Mouse (Mus musculus) kidney, adult 2 months (tissue): Measurements from ENCODE around the gene Gpr82. TPM values are rescaled to one million over a fixed set of nuclear protein-coding genes. Genes with fewer than 3 reads are reported as not detected.

Experiments
- DNase-seq: peaks from one replicate; pipeline ENCODE4 v3.0.0; 2021
- H3K27ac ChIP-seq: fragments of 200-500 bp; 2 replicates; pipeline ENCODE4 v1.5.1; 2012; ENCODE audit warnings: low read depth, low read length, control low read depth, inconsistent platforms; ENCODE audit not compliant: insufficient read depth
- H3K27me3 ChIP-seq: fragments of 200-500 bp; replicated peaks from 2 replicates; pipeline ENCODE4 v1.6.1; 2012; ENCODE audit warnings: mild to moderate bottlenecking, moderate library complexity, low read length, inconsistent platforms; ENCODE audit not compliant: control insufficient read depth, insufficient read depth
- H3K36me3 ChIP-seq: fragments of 200-500 bp; 2 replicates; pipeline ENCODE4 v1.6.1; 2012; ENCODE audit warnings: mild to moderate bottlenecking, moderate library complexity, low read length, inconsistent platforms; ENCODE audit not compliant: control insufficient read depth, insufficient read depth
- H3K4me1 ChIP-seq: fragments of 200-500 bp; 2 replicates; pipeline ENCODE4 v1.6.1; 2011; ENCODE audit warnings: low read length; ENCODE audit not compliant: control insufficient read depth, insufficient read depth
- H3K4me3 ChIP-seq: fragments of 200-500 bp; 2 replicates; pipeline ENCODE4 v1.5.1; 2011; ENCODE audit warnings: mild to moderate bottlenecking, low read depth, low read length, control low read depth; ENCODE audit not compliant: insufficient read depth
- CTCF ChIP-seq: fragments of 200-500 bp; conservative IDR thresholded peaks from 2 replicates; pipeline ENCODE4 v1.5.1; 2011; ENCODE audit warnings: low read depth, mild to moderate bottlenecking, control low read depth, low read length, moderate library complexity, mixed read lengths; ENCODE audit not compliant: insufficient read depth, insufficient read length
- POLR2A ChIP-seq: fragments of 200-500 bp; IDR thresholded peaks from one replicate; pipeline ENCODE4 v1.6.1; 2011; ENCODE audit warnings: low read depth, low read length, control low read depth
- WGBS: fragments of 180-500 bp; shearing (Covaris S2); methylation state at CpG from one replicate; pipeline ENCODE4 v1.1.7; 2018; 5-methylcytosine and 5-hydroxymethylcytosine counted together
- polyA plus RNA-seq: library from polyadenylated mRNA; depleted of rRNA; stranded (reverse); fragments of >200 nt; gene quantifications from 2 replicates; pipeline ENCODE4 v1.2.3, GENCODE M21; 2012; rRNA removed

Gene Gpr82
- not detected in 2 replicates for polyA plus RNA-seq

GRCm38 (mm10) chrX:13661063-13661462 lies at the start of gene Gpr82:
Gene Gpr82, plus strand, starts transcription at chrX:13661363.
- Histone ChIP-seq H3K27ac (no peak within 1 kb of the TSS), H3K27me3 (no peaks in the 10 kb centered on the region), H3K4me1 (no peaks in the 10 kb centered on the region), H3K36me3 (no peaks in the 10 kb centered on the region), H3K4me3 (no peak within 1 kb of the TSS)
- 85% methylated on average over 5 of the region's 5 CpGs for WGBS
- TF ChIP-seq POLR2A (no peak), CTCF (no peak)
- no peak for DNase-seq

GRCm38 (mm10) chrX:13612115-13612514 lies 49.0 kb upstream of the Gpr82 start:
- no peaks in the 10 kb centered on the region for H3K4me1 ChIP-seq
- TF ChIP-seq CTCF (no peak), POLR2A (no peak)
- no peak for DNase-seq
- WGBS: 76% methylated on average over 2 of the region's 2 CpGs
- no peak overlapping the region for H3K4me3 ChIP-seq
- no peaks in the 10 kb centered on the region for H3K27me3 ChIP-seq
- H3K36me3 ChIP-seq: no peaks in the 10 kb centered on the region
- no peak overlapping the region for H3K27ac ChIP-seq

- WGBS: 75% methylated on average over 1 of the region's 1 CpGs
- Histone ChIP-seq H3K4me1 (no peaks in the 10 kb centered on the region), H3K4me3 (no peak overlapping the region), H3K27me3 (no peaks in the 10 kb centered on the region), H3K36me3 (no peaks in the 10 kb centered on the region), H3K27ac (no peak overlapping the region)
- no peak for TF ChIP-seq POLR2A
- TF ChIP-seq CTCF: no peak
- no peak for DNase-seq
Measured at GRCm38 (mm10) chrX:13616726-13617125, 44.4 kb upstream of the Gpr82 start.

GRCm38 (mm10) chrX:13617294-13617693 lies 43.9 kb upstream of the Gpr82 start:
- Histone ChIP-seq H3K27ac (no peak overlapping the region), H3K4me1 (no peaks in the 10 kb centered on the region), H3K4me3 (no peak overlapping the region), H3K27me3 (no peaks in the 10 kb centered on the region), H3K36me3 (no peaks in the 10 kb centered on the region)
- no peak for TF ChIP-seq POLR2A
- TF ChIP-seq CTCF: no peak
- 100% methylated on average over 1 of the region's 1 CpGs for WGBS
- no peak for DNase-seq

GRCm38 (mm10) chrX:13618476-13618875 lies 42.7 kb upstream of the Gpr82 start:
- H3K27ac ChIP-seq: peak overlapping the region; percentile 16; the same call in 1 of the 2 replicates
- WGBS: 73% methylated on average over 4 of the region's 4 CpGs
- no peaks in the 10 kb centered on the region for H3K36me3 ChIP-seq
- peak; percentile 38 for DNase-seq
- H3K4me3 ChIP-seq: no peak overlapping the region
- H3K27me3 ChIP-seq: no peaks in the 10 kb centered on the region
- TF ChIP-seq CTCF (no peak), POLR2A (no peak)
- no peaks in the 10 kb centered on the region for H3K4me1 ChIP-seq

GRCm38 (mm10) chrX:13621473-13621872 lies 39.7 kb upstream of the Gpr82 start:
- no peak overlapping the region for H3K27ac ChIP-seq
- no peaks in the 10 kb centered on the region for H3K4me1 ChIP-seq
- DNase-seq: peak; percentile 49
- TF ChIP-seq POLR2A (no peak), CTCF (no peak)
- 58% methylated on average over 4 of the region's 4 CpGs for WGBS
- no peaks in the 10 kb centered on the region for H3K36me3 ChIP-seq
- no peak overlapping the region for H3K4me3 ChIP-seq
- no peaks in the 10 kb centered on the region for H3K27me3 ChIP-seq

GRCm38 (mm10) chrX:13622654-13623053 lies 38.5 kb upstream of the Gpr82 start:
- Histone ChIP-seq H3K4me3 (no peak overlapping the region), H3K27ac (no peak overlapping the region), H3K4me1 (no peaks in the 10 kb centered on the region), H3K36me3 (no peaks in the 10 kb centered on the region), H3K27me3 (no peaks in the 10 kb centered on the region)
- 88% methylated on average over 5 of the region's 5 CpGs for WGBS
- no peak for TF ChIP-seq CTCF
- TF ChIP-seq POLR2A: no peak
- DNase-seq: no peak
